Mouse (Mus musculus): ENCODE measurements around the gene Rec8. TPM values are rescaled to one million over a fixed set of nuclear protein-coding genes. Genes with fewer than 3 reads are reported as not detected.

The Rec8 gene
- polyA plus RNA-seq, 1 experiment from 2014 or later, result 7.7 TPM

DNA sequence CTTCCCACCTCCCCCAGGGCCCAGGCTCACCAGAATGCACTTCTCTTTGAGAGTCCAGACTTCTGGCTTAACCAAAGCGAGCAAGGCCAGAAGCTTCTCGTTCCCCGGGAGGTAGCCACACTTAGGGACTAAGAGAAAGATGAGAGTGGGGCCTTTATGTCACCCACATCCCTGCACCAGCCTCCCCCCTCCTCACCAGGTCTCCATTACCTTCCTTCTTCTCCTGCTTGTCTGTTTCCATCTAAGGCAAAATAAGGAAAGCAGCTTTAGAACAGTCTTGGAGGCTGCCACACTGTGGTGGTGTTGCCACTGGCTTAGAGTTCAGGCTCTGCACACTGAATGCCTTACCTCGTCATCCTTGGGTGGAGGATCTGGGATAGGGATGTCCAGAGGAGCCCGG is 28.6 kb upstream of the Rec8 start:
- Histone ChIP-seq H3K4me3 (ENCODE audit: low read depth, low read length) (no peak overlapping the region), H3K27me3 (ENCODE audit: control insufficient read depth, insufficient read depth, low read length) (no peaks in the 10 kb centered on the region), H3K9ac (ENCODE audit: low read length) (no peak overlapping the region), H3K36me3 (ENCODE audit: control insufficient read depth, insufficient read depth, low read length) (peaks cover 2% of the 10 kb centered on the region; the same call in 1 of the 2 replicates), H3K9me3 (ENCODE audit: control insufficient read depth, low read length) (no peaks in the 10 kb centered on the region), H3K4me1 (ENCODE audit: control insufficient read depth, insufficient read depth, low read length) (peaks cover 6% of the 10 kb centered on the region; the same call in 1 of the 2 replicates), H3K27ac (replicated peaks; ENCODE audit: low read depth, low read length) (no peak overlapping the region), H3K4me2 (ENCODE audit: low read depth, severe bottlenecking) (no peak overlapping the region)
- DNase-seq (ENCODE audit: low spot score) (no peak), ATAC-seq (ENCODE audit: insufficient number of reproducible peaks, low FRiP score, low TSS enrichment, low read depth) (no peak)
- 90% methylated on average over 5 of the region's 5 CpGs for WGBS

DNA sequence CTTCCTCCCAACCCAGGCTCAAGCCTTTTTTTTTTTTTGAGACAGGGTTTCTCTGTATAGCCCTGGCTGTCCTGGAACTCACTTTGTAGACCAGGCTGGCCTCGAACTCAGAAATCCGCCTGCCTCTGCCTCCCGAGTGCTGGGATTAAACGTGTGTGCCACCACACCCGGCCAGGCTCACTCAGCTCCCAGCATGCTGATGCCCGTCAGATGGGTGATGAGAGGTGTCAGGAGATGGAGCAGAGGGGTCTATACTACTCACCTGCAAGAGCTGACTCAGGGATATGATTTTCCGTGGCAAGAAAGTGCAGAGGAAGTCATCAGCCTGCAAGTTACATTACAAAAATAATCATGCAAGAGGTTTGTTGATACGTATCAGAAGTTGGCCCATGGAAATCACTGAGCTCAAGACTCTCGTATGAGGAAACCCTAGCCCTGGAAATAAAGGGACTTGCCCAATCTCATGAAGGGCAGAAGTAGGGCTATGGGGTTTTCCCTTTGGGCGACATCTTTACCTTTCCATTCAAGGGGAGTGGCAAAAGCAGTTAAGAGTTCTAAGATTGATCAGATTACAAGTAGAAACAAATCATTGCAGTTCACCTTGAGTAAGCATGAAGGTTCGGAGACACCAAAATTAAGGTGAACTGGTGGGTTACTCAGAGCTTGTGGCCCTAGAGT is 27.9 kb upstream of the Rec8 start:
- ATAC-seq (ENCODE audit: insufficient number of reproducible peaks, low FRiP score, low TSS enrichment, low read depth) (no peak), DNase-seq (ENCODE audit: low spot score) (no peak)
- Histone ChIP-seq H3K9me3 (ENCODE audit: control insufficient read depth, low read length) (no peaks in the 10 kb centered on the region), H3K9ac (ENCODE audit: low read length) (peak overlapping the region; percentile 28), H3K4me1 (ENCODE audit: control insufficient read depth, insufficient read depth, low read length) (peaks cover 6% of the 10 kb centered on the region; the same call in 1 of the 2 replicates), H3K27ac (replicated peaks; ENCODE audit: low read depth, low read length) (no peak overlapping the region), H3K4me3 (ENCODE audit: low read depth, low read length) (peak overlapping the region; percentile 97), H3K4me2 (ENCODE audit: low read depth, severe bottlenecking) (peak overlapping the region; percentile 92), H3K27me3 (ENCODE audit: control insufficient read depth, insufficient read depth, low read length) (no peaks in the 10 kb centered on the region), H3K36me3 (ENCODE audit: control insufficient read depth, insufficient read depth, low read length) (peaks cover 2% of the 10 kb centered on the region; the same call in 1 of the 2 replicates)
- 88% methylated on average over 11 of the region's 11 CpGs for WGBS

DNA sequence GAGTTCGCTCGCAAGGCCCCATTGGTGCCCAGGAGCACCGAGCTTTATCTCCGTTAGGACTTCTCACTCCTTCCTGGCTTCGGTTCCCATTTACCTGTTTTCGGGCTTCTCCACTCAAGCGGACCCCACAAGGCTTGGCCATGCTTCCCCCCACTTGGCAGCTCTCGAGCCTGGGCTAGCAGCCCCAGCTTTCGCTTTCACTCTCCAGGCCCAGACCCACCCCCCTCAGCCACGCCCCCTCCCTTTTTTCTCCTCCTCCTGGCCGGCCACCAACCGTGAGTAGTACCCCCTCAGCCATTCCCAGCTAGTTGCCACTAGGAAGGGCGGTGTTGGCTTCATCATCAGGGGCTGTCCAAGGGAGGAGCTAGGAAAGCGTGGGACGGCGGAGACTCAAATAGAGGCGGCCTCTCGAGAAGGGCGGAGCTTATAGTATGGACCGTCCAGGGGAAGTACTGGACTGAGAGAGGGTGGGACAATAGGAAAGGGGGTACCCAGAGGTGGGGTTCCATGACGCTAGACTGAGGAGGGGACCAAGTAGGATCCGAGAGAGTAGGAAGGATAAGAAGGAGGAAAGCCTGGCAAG is 27.0 kb upstream of the Rec8 start, which contains the start of gene Psme2:
Gene Psme2 (minus strand): TSS at position 366 of the 583 bp plus-strand sequence.
- H3K4me3 ChIP-seq (ENCODE audit: low read depth, low read length), result peak within 1 kb of the TSS; percentile 97
- peak within 1 kb of the TSS; percentile 87 for H3K27ac ChIP-seq (replicated peaks; ENCODE audit: low read depth, low read length)
- no peaks in the 10 kb centered on the region for H3K27me3 ChIP-seq (ENCODE audit: control insufficient read depth, insufficient read depth, low read length)
- H3K4me1 ChIP-seq (ENCODE audit: control insufficient read depth, insufficient read depth, low read length), result peaks cover 6% of the 10 kb centered on the region; the same call in 1 of the 2 replicates
- H3K9ac ChIP-seq (ENCODE audit: low read length), result peak within 1 kb of the TSS; percentile 84
- ATAC-seq (ENCODE audit: insufficient number of reproducible peaks, low FRiP score, low TSS enrichment, low read depth), result peak; percentile 96
- under 1% methylated on average over 22 of the region's 22 CpGs for WGBS
- peak; percentile 90 for DNase-seq (ENCODE audit: low spot score)
- H3K9me3 ChIP-seq (ENCODE audit: control insufficient read depth, low read length), result no peaks in the 10 kb centered on the region
- H3K4me2 ChIP-seq (ENCODE audit: low read depth, severe bottlenecking), result peak within 1 kb of the TSS; percentile 92
- H3K36me3 ChIP-seq (ENCODE audit: control insufficient read depth, insufficient read depth, low read length), result peaks cover 2% of the 10 kb centered on the region; the same call in 1 of the 2 replicates

DNA sequence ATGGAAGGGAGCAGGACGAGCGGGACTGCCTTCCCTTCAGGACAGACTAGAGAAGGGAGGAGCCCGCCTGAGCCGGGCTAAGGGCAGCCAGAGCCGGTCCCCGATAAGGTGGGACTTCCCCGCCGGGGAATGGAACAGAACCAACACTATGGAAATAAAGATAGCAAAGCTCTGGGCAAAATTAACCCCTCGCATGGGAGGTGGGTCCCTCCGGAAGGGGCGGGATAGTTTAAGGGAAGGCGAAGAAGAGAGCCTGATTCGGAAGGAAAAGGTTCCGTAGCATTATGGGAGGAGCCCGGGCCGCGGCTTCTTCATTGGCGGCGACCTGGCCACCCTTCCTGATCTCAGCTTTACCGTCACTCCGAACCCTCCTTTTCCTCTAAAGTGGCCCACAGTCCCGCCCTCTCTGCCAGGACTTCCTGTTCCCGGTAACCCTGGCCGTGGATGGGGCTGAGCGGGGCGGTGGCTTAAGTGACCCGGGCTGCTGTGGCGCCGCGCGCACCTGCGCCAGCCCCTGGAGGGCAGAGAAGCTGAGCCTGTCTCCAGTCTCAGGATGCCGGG is 26.4 kb upstream of the Rec8 start, which contains the start of gene Rnf31:
Gene Rnf31 (plus strand): TSS at position 378 of the 561 bp plus-strand sequence.
- Histone ChIP-seq H3K27ac (replicated peaks; ENCODE audit: low read depth, low read length) (peak within 1 kb of the TSS; percentile 87), H3K27me3 (ENCODE audit: control insufficient read depth, insufficient read depth, low read length) (no peaks in the 10 kb centered on the region), H3K9me3 (ENCODE audit: control insufficient read depth, low read length) (no peaks in the 10 kb centered on the region), H3K4me3 (ENCODE audit: low read depth, low read length) (peak within 1 kb of the TSS; percentile 97), H3K4me2 (ENCODE audit: low read depth, severe bottlenecking) (peak within 1 kb of the TSS; percentile 92), H3K4me1 (ENCODE audit: control insufficient read depth, insufficient read depth, low read length) (peaks cover 6% of the 10 kb centered on the region; the same call in 1 of the 2 replicates), H3K36me3 (ENCODE audit: control insufficient read depth, insufficient read depth, low read length) (peaks cover 8% of the 10 kb centered on the region; the same call in 1 of the 2 replicates), H3K9ac (ENCODE audit: low read length) (peak within 1 kb of the TSS; percentile 84)
- DNase-seq (ENCODE audit: low spot score), result peak; percentile 91
- under 1% methylated on average over 33 of the region's 33 CpGs for WGBS
- ATAC-seq (ENCODE audit: insufficient number of reproducible peaks, low FRiP score, low TSS enrichment, low read depth), result peak; percentile 80

DNA sequence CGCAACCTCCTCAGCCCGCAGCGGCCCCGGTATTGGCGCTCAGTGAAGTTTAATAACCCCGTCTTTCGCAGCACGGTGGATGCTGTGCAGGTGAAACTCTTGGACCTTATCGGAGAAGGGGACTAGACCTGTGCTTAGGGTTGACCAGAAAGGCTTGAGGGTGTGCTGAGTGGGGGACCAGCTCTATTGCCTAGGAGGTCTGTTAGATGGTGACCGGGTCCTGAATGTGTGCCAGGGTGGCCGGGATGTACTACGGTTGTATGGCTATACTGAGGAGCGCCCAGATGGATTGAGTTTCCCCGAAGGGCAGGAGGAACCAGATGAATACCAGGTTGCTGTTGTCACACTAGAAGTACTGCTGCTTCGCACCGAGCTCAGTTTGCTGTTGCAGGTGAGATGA is 25.6 kb upstream of the Rec8 start:
- H3K36me3 ChIP-seq (ENCODE audit: control insufficient read depth, insufficient read depth, low read length), result peaks cover 10% of the 10 kb centered on the region; the same call in 1 of the 2 replicates
- no peaks in the 10 kb centered on the region for H3K27me3 ChIP-seq (ENCODE audit: control insufficient read depth, insufficient read depth, low read length)
- peaks cover 6% of the 10 kb centered on the region; the same call in 1 of the 2 replicates for H3K4me1 ChIP-seq (ENCODE audit: control insufficient read depth, insufficient read depth, low read length)
- H3K27ac ChIP-seq (replicated peaks; ENCODE audit: low read depth, low read length), result peak overlapping the region; percentile 36; the same call in 1 of the 2 replicates
- H3K9ac ChIP-seq (ENCODE audit: low read length), result peak overlapping the region; percentile 84
- ATAC-seq (ENCODE audit: insufficient number of reproducible peaks, low FRiP score, low TSS enrichment, low read depth) (no peak), DNase-seq (ENCODE audit: low spot score) (no peak)
- peak overlapping the region; percentile 97 for H3K4me3 ChIP-seq (ENCODE audit: low read depth, low read length)
- peak overlapping the region; percentile 92 for H3K4me2 ChIP-seq (ENCODE audit: low read depth, severe bottlenecking)
- no peaks in the 10 kb centered on the region for H3K9me3 ChIP-seq (ENCODE audit: control insufficient read depth, low read length)
- 5% methylated on average over 16 of the region's 16 CpGs for WGBS

DNA sequence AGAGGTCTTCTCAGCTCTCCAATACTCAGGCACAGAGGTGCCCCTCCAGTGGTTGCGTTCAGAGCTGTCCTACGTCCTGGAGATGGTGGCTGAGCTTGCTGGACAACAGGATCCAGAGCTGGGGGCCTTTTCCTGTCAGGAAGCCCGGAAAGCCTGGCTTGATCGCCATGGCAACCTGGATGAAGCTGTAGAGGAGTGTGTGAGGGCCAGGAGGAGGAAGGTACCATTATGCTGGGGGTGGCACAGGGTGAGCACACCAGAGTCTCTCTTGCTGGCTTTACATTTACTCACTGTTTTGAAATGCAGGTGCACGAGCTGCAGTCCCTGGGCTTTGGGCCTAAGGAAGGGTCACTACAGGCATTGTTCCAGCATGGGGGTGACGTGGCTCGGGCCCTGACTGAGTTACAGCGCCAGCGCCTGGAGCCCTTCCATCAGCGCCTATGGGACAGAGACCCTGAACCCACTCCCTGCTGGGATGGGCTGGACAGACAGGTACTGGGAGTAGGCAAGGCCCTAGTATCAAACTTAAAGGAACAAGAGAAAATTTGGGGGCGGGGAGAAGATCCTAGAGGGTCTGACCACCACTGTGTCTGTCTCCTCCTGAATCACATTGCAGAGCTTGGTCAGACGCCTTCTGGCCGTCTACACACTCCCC is 21.7 kb upstream of the Rec8 start:
- H3K27ac ChIP-seq (replicated peaks; ENCODE audit: low read depth, low read length), result no peak overlapping the region
- DNase-seq (ENCODE audit: low spot score), result no peak

DNA sequence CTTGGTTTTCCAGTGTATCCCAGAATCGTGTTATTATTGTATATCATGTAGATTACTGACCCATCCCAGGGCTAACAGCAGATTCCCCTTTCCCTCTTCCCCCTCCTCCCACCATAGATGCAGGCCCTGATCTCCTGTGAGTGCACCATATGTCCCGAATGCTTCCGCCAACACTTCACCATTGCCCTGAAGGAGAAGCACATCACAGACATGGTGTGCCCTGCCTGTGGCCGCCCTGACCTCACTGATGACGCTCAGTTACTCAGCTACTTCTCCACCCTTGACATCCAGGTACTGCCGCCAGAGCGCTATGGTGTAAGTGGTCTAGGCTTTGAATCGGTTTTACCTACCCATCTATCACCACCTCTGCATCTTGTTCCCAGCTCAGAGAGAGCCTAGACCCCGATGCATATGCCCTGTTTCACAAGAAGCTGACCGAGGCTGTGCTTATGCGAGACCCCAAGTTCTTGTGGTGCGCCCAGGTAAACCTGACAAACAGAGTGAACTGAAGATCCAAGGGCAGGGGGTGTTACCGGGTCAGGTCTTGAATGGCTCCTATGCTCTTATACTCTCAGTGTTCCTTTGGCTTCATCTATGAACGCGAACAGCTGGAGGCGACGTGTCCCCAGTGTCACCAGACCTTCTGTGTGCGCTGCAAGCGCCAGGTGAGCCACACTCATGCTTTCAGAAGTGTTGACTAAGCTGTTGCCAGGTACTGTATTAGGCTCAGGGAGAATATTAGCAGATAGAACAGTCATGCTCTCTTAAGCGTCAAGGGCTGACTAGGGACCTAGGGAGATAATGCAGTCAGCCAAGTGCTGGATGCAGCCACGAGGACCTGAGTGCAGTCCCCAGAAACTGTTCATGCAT is 19.1 kb upstream of the Rec8 start:
- Histone ChIP-seq H3K4me3 (ENCODE audit: low read depth, low read length) (no peak overlapping the region), H3K9ac (ENCODE audit: low read length) (no peak overlapping the region), H3K4me1 (ENCODE audit: control insufficient read depth, insufficient read depth, low read length) (no peaks in the 10 kb centered on the region), H3K27me3 (ENCODE audit: control insufficient read depth, insufficient read depth, low read length) (no peaks in the 10 kb centered on the region), H3K36me3 (ENCODE audit: control insufficient read depth, insufficient read depth, low read length) (peaks cover 32% of the 10 kb centered on the region), H3K9me3 (ENCODE audit: control insufficient read depth, low read length) (no peaks in the 10 kb centered on the region), H3K27ac (replicated peaks; ENCODE audit: low read depth, low read length) (no peak overlapping the region), H3K4me2 (ENCODE audit: low read depth, severe bottlenecking) (no peak overlapping the region)
- DNase-seq (ENCODE audit: low spot score) (no peak), ATAC-seq (ENCODE audit: insufficient number of reproducible peaks, low FRiP score, low TSS enrichment, low read depth) (no peak)
- WGBS, result 92% methylated on average over 21 of the region's 21 CpGs

More for the DNA sequence above, 21.7 kb upstream of the Rec8 start:
- ATAC-seq (ENCODE audit: insufficient number of reproducible peaks, low FRiP score, low TSS enrichment, low read depth), result no peak
- WGBS, result 85% methylated on average over 13 of the region's 13 CpGs
- no peaks in the 10 kb centered on the region for H3K9me3 ChIP-seq (ENCODE audit: control insufficient read depth, low read length)
- peaks cover 25% of the 10 kb centered on the region for H3K36me3 ChIP-seq (ENCODE audit: control insufficient read depth, insufficient read depth, low read length)
- H3K27me3 ChIP-seq (ENCODE audit: control insufficient read depth, insufficient read depth, low read length), result no peaks in the 10 kb centered on the region
- H3K4me3 ChIP-seq (ENCODE audit: low read depth, low read length), result no peak overlapping the region
- no peak overlapping the region for H3K9ac ChIP-seq (ENCODE audit: low read length)
- no peak overlapping the region for H3K4me2 ChIP-seq (ENCODE audit: low read depth, severe bottlenecking)
- H3K4me1 ChIP-seq (ENCODE audit: control insufficient read depth, insufficient read depth, low read length), result peaks cover 6% of the 10 kb centered on the region; the same call in 1 of the 2 replicates

Data from limb, embryonic 11.5 days (tissue).